In the genomic region with DNA sequence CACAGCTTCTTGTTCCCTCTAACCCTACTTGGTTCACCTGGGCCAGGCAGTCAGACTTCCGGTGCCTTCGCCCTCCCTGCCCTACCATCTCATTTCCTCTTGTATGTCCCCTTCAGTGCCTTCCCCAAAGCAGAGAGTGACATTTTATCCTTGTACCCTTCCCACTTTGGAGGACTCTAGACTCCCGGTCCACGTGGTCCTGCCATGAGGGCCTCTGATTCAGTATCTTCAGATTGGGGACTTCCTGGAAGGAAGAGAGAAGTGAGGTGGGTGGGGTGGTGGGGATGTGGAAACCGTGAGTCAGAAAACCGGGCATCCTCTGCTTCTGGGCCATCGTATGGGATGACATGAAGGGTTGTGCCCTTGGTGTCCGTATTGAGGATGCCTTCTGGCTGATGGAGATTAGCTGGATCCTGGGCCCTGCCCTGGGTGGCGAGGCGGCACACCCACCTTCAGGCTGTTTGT, we compare ENCODE assay signal across 8 mouse cellular contexts. TPM values are rescaled to one million over a fixed set of nuclear protein-coding genes. Genes with fewer than 3 reads are reported as not detected.
A peak's percentile ranks its signal among the peaks of the same experiment; 100 is the strongest.
DNase-seq lines count a peak whose midpoint lies in the region; ATAC-seq and TF ChIP-seq lines count a peak whose summit lies in the region.

No protein-coding gene starts in this region.

- WGBS in heart, embryonic 15.5 days = 25% methylated on average over 10 of the region's 10 CpGs
- 15% methylated on average over 10 of the region's 10 CpGs for WGBS in limb, embryonic 13.5 days
- 20% methylated on average over 10 of the region's 10 CpGs for WGBS in midbrain, embryonic 14.5 days
- 12% methylated on average over 10 of the region's 10 CpGs for WGBS in thymus, adult 2 months

- H3K4me3 ChIP-seq in brown adipose tissue, adult 24 weeks (ENCODE audit: insufficient read depth, low read depth, low read length) = peak overlapping the region; percentile 85
- H3K4me3 ChIP-seq in heart, embryonic 15.5 days = peak overlapping the region; percentile 73
- peak overlapping the region; percentile 67 for H3K4me3 ChIP-seq in limb, embryonic 13.5 days
- peak overlapping the region; percentile 48; the same call in 1 of the 2 replicates for H3K4me3 ChIP-seq in midbrain, embryonic 14.5 days (replicated peaks; ENCODE audit: low read depth, low read length)
- H3K4me3 ChIP-seq in thymus, adult 2 months (ENCODE audit: control insufficient read depth, insufficient read depth, low read length) = peak overlapping the region; percentile 88

- H3K27ac ChIP-seq in brown adipose tissue, adult 24 weeks (replicated peaks; ENCODE audit: low read depth, low read length) = peak overlapping the region; percentile 75
- H3K27ac ChIP-seq in heart, embryonic 15.5 days = peak overlapping the region; percentile 78
- H3K27ac ChIP-seq in limb, embryonic 13.5 days = peak overlapping the region; percentile 35; the same call in 1 of the 2 replicates
- no peak overlapping the region for H3K27ac ChIP-seq in midbrain, embryonic 14.5 days (replicated peaks; ENCODE audit: low read depth, low read length)
- H3K27ac ChIP-seq in thymus, adult 2 months (ENCODE audit: control insufficient read depth, insufficient read depth, low read length) = peak overlapping the region; percentile 54

- ATAC-seq in heart, embryonic 15.5 days (replicated peaks; ENCODE audit: insufficient number of reproducible peaks, insufficient read depth, low FRiP score, low read depth) = no peak
- no peak for ATAC-seq in limb, embryonic 13.5 days (ENCODE audit: low FRiP score, low read depth)
- no peak for ATAC-seq in midbrain, embryonic 14.5 days (ENCODE audit: low FRiP score, low TSS enrichment)

- H3K36me3 ChIP-seq in heart, embryonic 15.5 days = peaks cover 7% of the 10 kb centered on the region; the same call in 1 of the 2 replicates
- peaks cover 19% of the 10 kb centered on the region for H3K36me3 ChIP-seq in limb, embryonic 13.5 days
- no peaks in the 10 kb centered on the region for H3K36me3 ChIP-seq in midbrain, embryonic 14.5 days (ENCODE audit: control insufficient read depth, insufficient read depth, low read length)
- H3K36me3 ChIP-seq in thymus, adult 2 months (ENCODE audit: control insufficient read depth, insufficient read depth, low read length) = no peaks in the 10 kb centered on the region; the same call in 1 of the 2 replicates

- H3K9ac ChIP-seq in heart, embryonic 15.5 days = peak overlapping the region; percentile 10
- H3K9ac ChIP-seq in limb, embryonic 13.5 days = peak overlapping the region; percentile 82
- H3K9ac ChIP-seq in midbrain, embryonic 14.5 days (replicated peaks; ENCODE audit: low read length) = 0 out of 2 replicates have a peak overlapping the region, but pooled peaks have one; percentile 20

- H3K27me3 ChIP-seq in heart, embryonic 15.5 days = no peaks in the 10 kb centered on the region
- no peaks in the 10 kb centered on the region for H3K27me3 ChIP-seq in limb, embryonic 13.5 days
- H3K27me3 ChIP-seq in midbrain, embryonic 14.5 days (ENCODE audit: control insufficient read depth, insufficient read depth, low read length) = 0 out of 2 replicates have a peak, but pooled peaks cover 3% of the 10 kb centered on the region
- H3K27me3 ChIP-seq in thymus, adult 2 months (ENCODE audit: control insufficient read depth, insufficient read depth, low read length) = no peaks in the 10 kb centered on the region

- no peaks in the 10 kb centered on the region for H3K9me3 ChIP-seq in heart, embryonic 15.5 days (replicated peaks)
- no peaks in the 10 kb centered on the region for H3K9me3 ChIP-seq in limb, embryonic 13.5 days
- no peaks in the 10 kb centered on the region for H3K9me3 ChIP-seq in midbrain, embryonic 14.5 days (ENCODE audit: control insufficient read depth, low read length)

- peak overlapping the region; percentile 92 for H3K4me2 ChIP-seq in heart, embryonic 15.5 days
- peak overlapping the region; percentile 100 for H3K4me2 ChIP-seq in limb, embryonic 13.5 days (replicated peaks)
- H3K4me2 ChIP-seq in midbrain, embryonic 14.5 days (ENCODE audit: low read length) = peak overlapping the region; percentile 98

- TF ChIP-seq POLR2A in thymus, adult 2 months (IDR thresholded peaks at IDR 0.05; ENCODE audit: control insufficient read depth, extremely low read depth, insufficient read depth, low read length, poor library complexity) = no peak

- DNase-seq in A20 (ENCODE audit: low read depth, low spot score) = peak; percentile 78
- DNase-seq in midbrain, embryonic 14.5 days = no peak
- DNase-seq in thymus, adult 2 months = peak; percentile 49
- no peak for DNase-seq in left cerebral cortex, postnatal 25 days (ENCODE audit: low spot score in 2 of 2)
- DNase-seq in gastrocnemius, adult 8-10 months (ENCODE audit: low spot score in 2 of 2) = no peak

- intact Hi-C loops in left cerebral cortex, postnatal 25 days (cut with DNase I) = no loop called here

- H3K4me1 ChIP-seq in brown adipose tissue, adult 24 weeks (ENCODE audit: control insufficient read depth, insufficient read depth, insufficient read length, low read length) = peaks cover 2% of the 10 kb centered on the region; the same call in 1 of the 2 replicates
- peaks cover 36% of the 10 kb centered on the region for H3K4me1 ChIP-seq in heart, embryonic 15.5 days (replicated peaks)
- H3K4me1 ChIP-seq in limb, embryonic 13.5 days = peaks cover 30% of the 10 kb centered on the region
- H3K4me1 ChIP-seq in midbrain, embryonic 14.5 days (ENCODE audit: control insufficient read depth, insufficient read depth, low read length) = peaks cover 32% of the 10 kb centered on the region
- peaks cover 22% of the 10 kb centered on the region for H3K4me1 ChIP-seq in thymus, adult 2 months (replicated peaks; ENCODE audit: control insufficient read depth, insufficient read depth, low read length)

- no peak for TF ChIP-seq CTCF in thymus, adult 2 months (IDR thresholded peaks at IDR 0.05; ENCODE audit: borderline replicate concordance, control insufficient read depth, extremely low read depth, insufficient read depth, low read length, poor library complexity)

RNA-seq across cellular contexts. Expression of gene Slc1a5, which starts 2.1 kb away (rescaled TPM):
- polyA plus RNA-seq in brown adipose tissue, adult 24 weeks (2012; ENCODE audit: insufficient read depth, insufficient read length, missing spikeins) = 297 and 414 TPM in 2 replicates
- polyA plus RNA-seq in heart, embryonic 15.5 days (2015; fragmentation: Nextera tagmentation; extraction: Ambion mirVana) = 40.2 and 46.4 TPM in 2 replicates
- polyA plus RNA-seq in limb, embryonic 13.5 days (2015; fragmentation: Nextera tagmentation; extraction: Ambion mirVana) = 33.1 and 35.5 TPM in 2 replicates
- 5.9 and 10.8 TPM in 2 replicates for polyA plus RNA-seq in midbrain, embryonic 14.5 days (2014; fragmentation: Nextera tagmentation; extraction: Ambion mirVana)
- polyA plus RNA-seq in thymus, adult 2 months (2012; rRNA removed) = 254 and 310 TPM in 2 replicates
- 1 to 10 TPM; 3.9 to 4.9 TPM for total RNA-seq in left cerebral cortex, postnatal 25 days (2021)
- total RNA-seq in gastrocnemius, adult 8-10 months (2022) = 10 to 100 TPM in 3 of 4 experiments, 1 to 10 TPM in 1; 8.7 to 30.2 (median 14.9) TPM

RNA-seq across cellular contexts. Expression of gene Strn4, which starts 32.4 kb away (rescaled TPM):
- 19.4 and 21.5 TPM in 2 replicates for polyA plus RNA-seq in brown adipose tissue, adult 24 weeks (2012; ENCODE audit: insufficient read depth, insufficient read length, missing spikeins)
- polyA plus RNA-seq in heart, embryonic 15.5 days (2015; fragmentation: Nextera tagmentation; extraction: Ambion mirVana) = 73.9 and 90.0 TPM in 2 replicates
- polyA plus RNA-seq in limb, embryonic 13.5 days (2015; fragmentation: Nextera tagmentation; extraction: Ambion mirVana) = 117 and 124 TPM in 2 replicates
- 213 and 219 TPM in 2 replicates for polyA plus RNA-seq in midbrain, embryonic 14.5 days (2014; fragmentation: Nextera tagmentation; extraction: Ambion mirVana)
- polyA plus RNA-seq in thymus, adult 2 months (2012; rRNA removed) = 307 and 318 TPM in 2 replicates
- total RNA-seq in left cerebral cortex, postnatal 25 days (2021) = 100 to 1,000 TPM; 314 to 335 TPM
- 10 to 100 TPM; 11.0 to 15.6 (median 14.0) TPM for total RNA-seq in gastrocnemius, adult 8-10 months (2022)

RNA-seq across cellular contexts. Expression of gene Fkrp, which starts 33.3 kb away (rescaled TPM):
- polyA plus RNA-seq in brown adipose tissue, adult 24 weeks (2012; ENCODE audit: insufficient read depth, insufficient read length, missing spikeins) = 8.4 and 11.1 TPM in 2 replicates
- polyA plus RNA-seq in heart, embryonic 15.5 days (2015; fragmentation: Nextera tagmentation; extraction: Ambion mirVana) = 30.8 and 32.7 TPM in 2 replicates
- polyA plus RNA-seq in limb, embryonic 13.5 days (2015; fragmentation: Nextera tagmentation; extraction: Ambion mirVana) = 32.4 and 33.3 TPM in 2 replicates
- 38.5 and 48.7 TPM in 2 replicates for polyA plus RNA-seq in midbrain, embryonic 14.5 days (2014; fragmentation: Nextera tagmentation; extraction: Ambion mirVana)
- 48.7 and 51.5 TPM in 2 replicates for polyA plus RNA-seq in thymus, adult 2 months (2012; rRNA removed)
- 10 to 100 TPM; 47.7 to 50.8 TPM for total RNA-seq in left cerebral cortex, postnatal 25 days (2021)
- total RNA-seq in gastrocnemius, adult 8-10 months (2022) = 10 to 100 TPM; 55.5 to 67.9 (median 62.9) TPM

RNA-seq across cellular contexts. Expression of gene Ap2s1, which starts 45.0 kb away (rescaled TPM):
- 80.6 and 87.2 TPM in 2 replicates for polyA plus RNA-seq in brown adipose tissue, adult 24 weeks (2012; ENCODE audit: insufficient read depth, insufficient read length, missing spikeins)
- 194 and 219 TPM in 2 replicates for polyA plus RNA-seq in heart, embryonic 15.5 days (2015; fragmentation: Nextera tagmentation; extraction: Ambion mirVana)
- polyA plus RNA-seq in limb, embryonic 13.5 days (2015; fragmentation: Nextera tagmentation; extraction: Ambion mirVana) = 243 and 265 TPM in 2 replicates
- 431 and 530 TPM in 2 replicates for polyA plus RNA-seq in midbrain, embryonic 14.5 days (2014; fragmentation: Nextera tagmentation; extraction: Ambion mirVana)
- polyA plus RNA-seq in thymus, adult 2 months (2012; rRNA removed) = 418 and 426 TPM in 2 replicates
- total RNA-seq in left cerebral cortex, postnatal 25 days (2021) = 100 to 1,000 TPM; 278 to 295 TPM
- 10 to 100 TPM; 37.0 to 54.4 (median 47.1) TPM for total RNA-seq in gastrocnemius, adult 8-10 months (2022)

RNA-seq across cellular contexts. Expression of gene Prkd2, which starts 59.4 kb away (rescaled TPM):
- polyA plus RNA-seq in brown adipose tissue, adult 24 weeks (2012; ENCODE audit: insufficient read depth, insufficient read length, missing spikeins) = 8.5 and 11.3 TPM in 2 replicates
- 9.9 and 13.3 TPM in 2 replicates for polyA plus RNA-seq in heart, embryonic 15.5 days (2015; fragmentation: Nextera tagmentation; extraction: Ambion mirVana)
- polyA plus RNA-seq in limb, embryonic 13.5 days (2015; fragmentation: Nextera tagmentation; extraction: Ambion mirVana) = 20.8 and 20.9 TPM in 2 replicates
- polyA plus RNA-seq in midbrain, embryonic 14.5 days (2014; fragmentation: Nextera tagmentation; extraction: Ambion mirVana) = 4.4 and 5.7 TPM in 2 replicates
- 363 and 406 TPM in 2 replicates for polyA plus RNA-seq in thymus, adult 2 months (2012; rRNA removed)
- total RNA-seq in left cerebral cortex, postnatal 25 days (2021) = 1 to 10 TPM; 3.8 to 7.3 TPM
- 1 to 10 TPM; 2.5 to 4.1 (median 3.4) TPM for total RNA-seq in gastrocnemius, adult 8-10 months (2022)

Comparison
In these comparisons a context has a peak if more than half of its experiments do, and no peak if none do; other contexts are left out.
1. DNase-seq: peak in A20 (single experiment) and thymus, adult 2 months (single experiment); none in midbrain, embryonic 14.5 days (single experiment), left cerebral cortex, postnatal 25 days (0 of 2) and gastrocnemius, adult 8-10 months (0 of 2).
2. H3K9ac ChIP-seq: peak in every context shown above with its lines; median percentile 82 in limb, embryonic 13.5 days; 20 in midbrain, embryonic 14.5 days; 10 in heart, embryonic 15.5 days.
3. Peak in every context shown above with its lines, with median percentiles within 50 percentile points of each other: H3K4me3 ChIP-seq and H3K4me2 ChIP-seq.